Mouse (Mus musculus): Measurements from ENCODE around the gene Kcnip3. TPM values are rescaled to one million over a fixed set of nuclear protein-coding genes. Genes with fewer than 3 reads are reported as not detected.
A peak's percentile ranks its signal among the peaks of the same experiment; 100 is the strongest.

The Kcnip3 gene
- polyA plus RNA-seq, 1 experiment: 110 TPM

GRCm38 (mm10) chr2:127537548-127537947, 15.7 kb upstream of the Kcnip3 start:
- H3K4me3 ChIP-seq (ENCODE audit: insufficient read depth, low read length): no peak overlapping the region
- no peak for TF ChIP-seq CTCF (IDR thresholded peaks at IDR 0.05; ENCODE audit: extremely low read depth, insufficient read depth, low read length)
- no peak for TF ChIP-seq POLR2A (IDR thresholded peaks at IDR 0.05; ENCODE audit: extremely low read depth, insufficient read depth, low read length)
- H3K27ac ChIP-seq (ENCODE audit: insufficient read depth, low read length): no peak overlapping the region

DNA sequence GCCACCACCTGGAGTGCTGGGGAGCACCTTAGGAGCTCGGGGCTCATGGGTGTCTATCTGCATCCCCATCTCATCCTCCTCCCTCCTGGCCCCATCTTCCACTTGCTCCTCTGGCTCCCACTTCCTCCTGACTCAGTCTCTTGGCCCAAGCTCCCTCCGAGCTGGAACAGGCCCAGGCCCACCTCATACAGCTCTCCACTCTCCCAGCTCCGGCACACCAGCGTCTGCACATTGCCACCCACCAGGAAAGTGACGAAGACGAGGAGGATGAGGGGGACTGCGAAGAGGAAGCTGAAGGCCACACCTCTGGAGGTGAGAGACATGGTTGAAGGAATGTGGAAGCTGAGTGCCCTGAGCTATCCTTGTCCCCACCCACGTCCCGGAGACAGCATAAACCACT, 13.5 kb upstream of the Kcnip3 start:
- TF ChIP-seq CTCF (IDR thresholded peaks at IDR 0.05; ENCODE audit: extremely low read depth, insufficient read depth, low read length) (no peak), POLR2A (IDR thresholded peaks at IDR 0.05; ENCODE audit: extremely low read depth, insufficient read depth, low read length) (no peak)
- H3K4me1 ChIP-seq (ENCODE audit: control insufficient read depth, insufficient read depth, low read length): peaks cover 2% of the 10 kb centered on the region; the same call in 1 of the 2 replicates
- H3K4me3 ChIP-seq (ENCODE audit: insufficient read depth, low read length): no peak overlapping the region
- H3K27ac ChIP-seq (ENCODE audit: insufficient read depth, low read length): no peak overlapping the region

More at GRCm38 (mm10) chr2:127537548-127537947, 15.7 kb upstream of the Kcnip3 start:
- peaks cover 2% of the 10 kb centered on the region; the same call in 1 of the 2 replicates for H3K4me1 ChIP-seq (ENCODE audit: control insufficient read depth, insufficient read depth, low read length)

GRCm38 (mm10) chr2:127532379-127532778, 10.5 kb upstream of the Kcnip3 start:
- Histone ChIP-seq H3K27ac (ENCODE audit: insufficient read depth, low read length) (no peak overlapping the region), H3K4me1 (ENCODE audit: control insufficient read depth, insufficient read depth, low read length) (peaks cover 1% of the 10 kb centered on the region; the same call in 1 of the 2 replicates), H3K4me3 (ENCODE audit: insufficient read depth, low read length) (no peak overlapping the region)
- TF ChIP-seq CTCF (IDR thresholded peaks at IDR 0.05; ENCODE audit: extremely low read depth, insufficient read depth, low read length): no peak
- no peak for TF ChIP-seq POLR2A (IDR thresholded peaks at IDR 0.05; ENCODE audit: extremely low read depth, insufficient read depth, low read length)

GRCm38 (mm10) chr2:127531592-127531991, 9.7 kb upstream of the Kcnip3 start:
- TF ChIP-seq POLR2A (IDR thresholded peaks at IDR 0.05; ENCODE audit: extremely low read depth, insufficient read depth, low read length) (no peak), CTCF (IDR thresholded peaks at IDR 0.05; ENCODE audit: extremely low read depth, insufficient read depth, low read length) (no peak)
- H3K27ac ChIP-seq (ENCODE audit: insufficient read depth, low read length): no peak overlapping the region
- H3K4me3 ChIP-seq (ENCODE audit: insufficient read depth, low read length): no peak overlapping the region
- H3K4me1 ChIP-seq (ENCODE audit: control insufficient read depth, insufficient read depth, low read length): no peaks in the 10 kb centered on the region; the same call in 1 of the 2 replicates

- H3K4me1 ChIP-seq (ENCODE audit: control insufficient read depth, insufficient read depth, low read length): no peaks in the 10 kb centered on the region; the same call in 1 of the 2 replicates
- no peak overlapping the region for H3K27ac ChIP-seq (ENCODE audit: insufficient read depth, low read length)
- no peak for TF ChIP-seq POLR2A (IDR thresholded peaks at IDR 0.05; ENCODE audit: extremely low read depth, insufficient read depth, low read length)
- TF ChIP-seq CTCF (IDR thresholded peaks at IDR 0.05; ENCODE audit: extremely low read depth, insufficient read depth, low read length): no peak
- H3K4me3 ChIP-seq (ENCODE audit: insufficient read depth, low read length): no peak overlapping the region
Observed at GRCm38 (mm10) chr2:127530418-127530817, 8.5 kb upstream of the Kcnip3 start.

DNA sequence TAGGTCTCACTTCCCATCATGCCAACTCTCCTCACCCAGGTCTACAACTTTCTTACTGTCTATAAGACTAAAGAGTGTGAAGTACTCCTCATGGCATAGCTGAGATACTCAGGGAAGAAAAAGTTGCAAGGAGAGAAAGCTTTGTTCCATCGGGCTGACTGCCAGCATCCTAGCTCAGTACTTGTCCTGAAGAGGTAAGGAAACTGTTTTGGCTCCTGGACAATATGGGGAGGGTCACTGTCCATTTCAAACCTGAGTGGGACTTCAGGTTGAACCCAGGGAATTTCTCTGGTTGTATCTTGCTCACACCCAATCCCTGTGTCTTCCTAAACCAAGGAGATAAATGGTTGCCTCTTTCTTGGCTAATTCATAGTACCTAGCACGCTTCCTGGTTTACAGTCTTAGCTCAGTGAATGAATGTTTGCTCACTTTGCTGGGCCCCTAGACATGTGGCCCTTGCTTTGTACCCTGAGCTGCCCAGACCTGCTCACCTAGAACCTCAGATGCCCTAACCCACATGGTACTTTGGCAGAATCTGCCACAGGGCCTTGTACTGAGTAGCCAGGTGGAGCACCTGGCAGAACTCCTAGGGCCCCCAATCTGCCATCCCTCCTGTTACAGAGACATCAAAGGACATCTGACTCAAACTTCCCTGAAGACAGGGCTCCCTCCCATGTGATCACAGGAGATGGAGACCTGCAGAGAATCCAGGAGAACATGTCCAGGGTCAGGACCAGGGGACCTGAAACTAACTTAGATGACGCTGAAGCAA, 3.3 kb upstream of the Kcnip3 start:
- Histone ChIP-seq H3K27ac (ENCODE audit: insufficient read depth, low read length) (no peak overlapping the region), H3K4me1 (ENCODE audit: control insufficient read depth, insufficient read depth, low read length) (no peaks in the 10 kb centered on the region), H3K4me3 (ENCODE audit: insufficient read depth, low read length) (no peak overlapping the region)
- TF ChIP-seq POLR2A (IDR thresholded peaks at IDR 0.05; ENCODE audit: extremely low read depth, insufficient read depth, low read length) (no peak), CTCF (IDR thresholded peaks at IDR 0.05; ENCODE audit: extremely low read depth, insufficient read depth, low read length) (no peak)

GRCm38 (mm10) chr2:127523950-127524729, 2.2 kb upstream of the Kcnip3 start:
- no peak overlapping the region for H3K4me3 ChIP-seq (ENCODE audit: insufficient read depth, low read length)
- no peak for TF ChIP-seq POLR2A (IDR thresholded peaks at IDR 0.05; ENCODE audit: extremely low read depth, insufficient read depth, low read length)
- TF ChIP-seq CTCF (IDR thresholded peaks at IDR 0.05; ENCODE audit: extremely low read depth, insufficient read depth, low read length): no peak
- no peaks in the 10 kb centered on the region for H3K4me1 ChIP-seq (ENCODE audit: control insufficient read depth, insufficient read depth, low read length)
- no peak overlapping the region for H3K27ac ChIP-seq (ENCODE audit: insufficient read depth, low read length)

- peaks cover 2% of the 10 kb centered on the region for H3K4me1 ChIP-seq (ENCODE audit: control insufficient read depth, insufficient read depth, low read length)
- peak overlapping the region; percentile 83 for H3K4me3 ChIP-seq (ENCODE audit: insufficient read depth, low read length)
- TF ChIP-seq CTCF (IDR thresholded peaks at IDR 0.05; ENCODE audit: extremely low read depth, insufficient read depth, low read length): no peak
- TF ChIP-seq POLR2A (IDR thresholded peaks at IDR 0.05; ENCODE audit: extremely low read depth, insufficient read depth, low read length): peak; percentile 99
- peak overlapping the region; percentile 81 for H3K27ac ChIP-seq (ENCODE audit: insufficient read depth, low read length)
Observed at GRCm38 (mm10) chr2:127521172-127522005, 505 bp downstream of the Kcnip3 start.

- peak overlapping the region; percentile 83 for H3K4me3 ChIP-seq (ENCODE audit: insufficient read depth, low read length)
- peak overlapping the region; percentile 55; the same call in 1 of the 2 replicates for H3K27ac ChIP-seq (ENCODE audit: insufficient read depth, low read length)
- TF ChIP-seq CTCF (IDR thresholded peaks at IDR 0.05; ENCODE audit: extremely low read depth, insufficient read depth, low read length) (no peak), POLR2A (IDR thresholded peaks at IDR 0.05; ENCODE audit: extremely low read depth, insufficient read depth, low read length) (no peak)
- peaks cover 2% of the 10 kb centered on the region for H3K4me1 ChIP-seq (ENCODE audit: control insufficient read depth, insufficient read depth, low read length)
Observed at GRCm38 (mm10) chr2:127520123-127520522, 1.8 kb downstream of the Kcnip3 start.

Data from cortical plate, adult 2 months (tissue).